Mouse (Mus musculus) spleen, adult 2 months (tissue): Measurements from ENCODE around the gene 2900026A02Rik.

Source experiments
- CTCF ChIP-seq: fragments of 200-500 bp; IDR thresholded peaks from 2 replicates; pipeline ENCODE4 v1.5.1; 2011; ENCODE audit warnings: mild to moderate bottlenecking, inconsistent platforms; ENCODE audit not compliant: insufficient read depth, insufficient read length, insufficient replicate concordance; ENCODE audit errors: extremely low read depth
- POLR2A ChIP-seq: fragments of 200-500 bp; IDR thresholded peaks from 2 replicates; pipeline ENCODE4 v1.6.1; 2011; ENCODE audit warnings: low read depth, low read length, inconsistent platforms

DNA sequence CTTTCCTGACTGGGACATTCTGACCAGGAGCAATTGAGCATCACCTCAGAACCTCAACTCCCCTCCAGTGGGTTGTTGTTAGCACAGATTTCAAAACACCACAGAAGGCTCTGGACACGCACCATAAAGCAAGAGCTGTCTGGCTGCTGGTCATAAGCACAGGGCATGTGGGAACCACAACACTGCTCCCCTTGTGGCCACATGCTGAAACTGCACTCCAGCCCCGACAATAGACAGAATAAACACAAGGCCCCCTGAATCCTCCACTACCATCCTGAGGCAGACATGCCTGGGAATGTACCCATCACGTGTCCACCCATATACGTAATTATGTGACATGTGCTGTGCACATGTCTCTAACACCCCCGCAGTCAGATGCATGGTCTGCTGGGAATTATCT, 129.9 kb downstream of the 2900026A02Rik start:
- peak; percentile 42; the same call in 1 of the 2 replicates for TF ChIP-seq CTCF
- TF ChIP-seq POLR2A = no peak
